Mouse (Mus musculus) lung, postnatal 0 days (tissue): ENCODE measurements around the gene Wee2.

Experiments used
- CTCF ChIP-seq: IDR thresholded peaks from 2 replicates; pipeline ENCODE4 v1.5.1; 2016; ENCODE audit warnings: antibody characterized with exemption, mild to moderate bottlenecking
- EP300 ChIP-seq: IDR thresholded peaks from 2 replicates; pipeline ENCODE4 v1.6.1; 2016; ENCODE audit warnings: antibody characterized with exemption, mild to moderate bottlenecking, control low read depth

DNA sequence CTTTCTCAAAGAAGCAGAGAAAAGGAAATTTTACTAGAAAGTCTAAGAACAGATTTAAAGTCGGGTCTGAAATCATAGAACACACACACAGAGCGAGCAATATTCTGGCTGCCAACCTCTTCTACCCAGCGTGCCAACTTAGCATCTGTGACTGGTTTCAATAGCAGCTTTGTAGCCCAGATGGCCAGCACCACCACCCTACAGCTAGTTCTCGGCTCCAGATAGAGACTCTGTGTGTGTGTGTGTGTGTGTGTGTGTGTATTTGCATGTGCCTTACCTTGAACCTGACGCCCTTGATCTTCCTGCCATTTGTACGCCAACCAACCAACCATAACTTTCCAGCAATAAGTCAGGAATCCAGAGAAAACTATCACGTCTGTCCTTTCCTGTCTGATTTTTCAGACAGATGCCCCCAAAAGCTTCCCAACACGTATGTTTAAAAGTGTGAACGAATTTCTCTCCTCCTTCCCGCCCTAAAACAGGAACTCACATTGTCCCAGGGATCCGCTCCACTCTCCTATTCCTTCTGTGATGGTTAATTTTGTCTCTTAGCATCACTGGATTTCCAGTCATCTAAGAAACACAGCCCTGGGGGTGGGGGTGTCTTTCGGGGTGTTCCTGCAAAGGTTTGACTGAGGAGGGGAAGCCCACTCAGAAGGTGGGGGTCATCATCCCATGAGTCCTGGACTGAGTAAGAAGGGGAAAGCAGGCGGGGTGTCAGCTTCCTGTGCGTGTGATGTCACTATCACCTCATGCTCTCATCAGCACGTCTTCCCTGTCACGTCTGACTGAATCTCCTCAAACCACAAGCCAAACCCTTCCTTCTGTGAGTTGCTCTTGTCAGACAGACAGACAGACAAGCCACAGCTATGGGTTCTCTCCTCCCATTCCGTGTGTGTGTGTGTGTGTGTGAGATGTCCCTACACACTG lies 6.3 kb upstream of the Wee2 start:
- no peak for TF ChIP-seq CTCF
- TF ChIP-seq EP300: no peak
